Mouse (Mus musculus): ENCODE results near the gene Paqr7.
A peak's percentile ranks its signal among the peaks of the same experiment; 100 is the strongest.
"Not testable (repeated sequence)": the region's sequence is repeated elsewhere in the genome, so short reads cannot be mapped to it uniquely, and the experiment has no call there.

Gene Paqr7

GRCm38 (mm10) chr4:134473764-134474163 lies 22.7 kb upstream of the Paqr7 start:
- peak; percentile 21 to 53 for DNase-seq (ENCODE audit: low spot score in 2 of 2)

- peak; percentile 33 to 50 for DNase-seq (ENCODE audit: low spot score in 2 of 2)
Measured at GRCm38 (mm10) chr4:134474240-134474639, 22.3 kb upstream of the Paqr7 start.

GRCm38 (mm10) chr4:134476899-134477298 lies 19.6 kb upstream of the Paqr7 start:
- DNase-seq (ENCODE audit: low spot score in 2 of 2): no peak

- peak; percentile 91 to 95 for DNase-seq (ENCODE audit: low spot score in 2 of 2)
Measured at GRCm38 (mm10) chr4:134478031-134478430, 18.5 kb upstream of the Paqr7 start.

- DNase-seq (ENCODE audit: low spot score in 2 of 2): no peak
Measured at GRCm38 (mm10) chr4:134479839-134480238, 16.7 kb upstream of the Paqr7 start.

- DNase-seq (ENCODE audit: low spot score in 2 of 2): peak in 1 of 2 experiments; percentile 81
Measured at GRCm38 (mm10) chr4:134480864-134481263, 15.6 kb upstream of the Paqr7 start.

GRCm38 (mm10) chr4:134481270-134481669 lies 15.2 kb upstream of the Paqr7 start:
- no peak for DNase-seq (ENCODE audit: low spot score in 2 of 2)

- DNase-seq (ENCODE audit: low spot score in 2 of 2): no peak
Measured at GRCm38 (mm10) chr4:134482442-134482841, 14.1 kb upstream of the Paqr7 start.

- DNase-seq (ENCODE audit: low spot score in 2 of 2): no peak
Measured at GRCm38 (mm10) chr4:134483078-134483688, 13.3 kb upstream of the Paqr7 start.

GRCm38 (mm10) chr4:134483696-134484095 lies 12.8 kb upstream of the Paqr7 start:
- no peak for DNase-seq (ENCODE audit: low spot score in 2 of 2)

GRCm38 (mm10) chr4:134484231-134484630 lies 12.3 kb upstream of the Paqr7 start:
- no peak for DNase-seq (ENCODE audit: low spot score in 2 of 2)

- DNase-seq (ENCODE audit: low spot score in 2 of 2): no peak
Measured at GRCm38 (mm10) chr4:134485151-134485900, 11.2 kb upstream of the Paqr7 start.

GRCm38 (mm10) chr4:134488211-134488610 lies 8.3 kb upstream of the Paqr7 start:
- DNase-seq (ENCODE audit: low spot score in 2 of 2): no peak

GRCm38 (mm10) chr4:134489986-134490665 lies 6.4 kb upstream of the Paqr7 start:
- DNase-seq (ENCODE audit: low spot score in 2 of 2): no peak

- no peak for DNase-seq (ENCODE audit: low spot score in 2 of 2)
Measured at GRCm38 (mm10) chr4:134491716-134492115, 4.8 kb upstream of the Paqr7 start.

GRCm38 (mm10) chr4:134494161-134494560 lies 2.3 kb upstream of the Paqr7 start:
- not testable (repeated sequence) for DNase-seq (ENCODE audit: low spot score in 2 of 2)

- no peak for DNase-seq (ENCODE audit: low spot score in 2 of 2)
Measured at GRCm38 (mm10) chr4:134494780-134495545, 1.5 kb upstream of the Paqr7 start.

GRCm38 (mm10) chr4:134495546-134495923 lies 962 bp upstream of the Paqr7 start:
- DNase-seq (ENCODE audit: low spot score in 2 of 2): no peak

GRCm38 (mm10) chr4:134497223-134497622 lies 726 bp downstream of the Paqr7 start:
- no peak for DNase-seq (ENCODE audit: low spot score in 2 of 2)

- DNase-seq (ENCODE audit: low spot score in 2 of 2): peak; percentile 69 to 80
Measured at GRCm38 (mm10) chr4:134497986-134498731, 1.7 kb downstream of the Paqr7 start.

- DNase-seq (ENCODE audit: low spot score in 2 of 2): not testable (repeated sequence)
Measured at GRCm38 (mm10) chr4:134498983-134499382, 2.5 kb downstream of the Paqr7 start.

All from right cerebral cortex, postnatal 10 days (tissue).